Mouse (Mus musculus) lung, adult 2 months (tissue): ENCODE results near the gene Tpk1.

Experiments used
- CTCF ChIP-seq: fragments of 200-500 bp; IDR thresholded peaks from 2 replicates; pipeline ENCODE4 v1.5.1; 2011; ENCODE audit warnings: mild to moderate bottlenecking, low read length, control low read depth; ENCODE audit not compliant: insufficient read depth
- POLR2A ChIP-seq: fragments of 200-500 bp; IDR thresholded peaks from 2 replicates; pipeline ENCODE4 v1.6.1; 2011; ENCODE audit warnings: low read depth, mild to moderate bottlenecking, control low read depth, low read length, borderline replicate concordance; ENCODE audit errors: extremely low read depth

- TF ChIP-seq CTCF (no peak), POLR2A (no peak)
These were observed 149.3 kb downstream of the Tpk1 start for GRCm38 (mm10) chr6:43516593-43517315.
